30 mouse cellular contexts compared by ENCODE assay signal in the genomic region with DNA sequence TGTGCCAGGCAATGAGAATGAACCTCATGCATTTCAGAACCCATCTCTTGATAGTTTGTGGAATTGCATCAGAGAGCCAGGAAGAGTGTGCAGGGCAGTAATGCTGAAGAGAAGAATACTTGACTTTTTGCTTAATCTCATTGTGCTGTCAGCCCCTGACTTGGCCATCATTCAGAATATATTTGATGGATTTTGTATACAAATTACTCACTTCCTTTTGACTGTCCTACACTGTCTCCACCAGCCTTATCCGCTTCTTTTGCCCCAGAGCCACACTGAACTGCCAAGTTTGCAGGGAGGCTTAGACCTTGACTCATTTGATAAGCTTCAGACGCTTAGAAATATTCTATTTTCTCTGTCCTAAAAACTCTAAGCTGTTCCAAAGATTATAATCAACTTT.
A peak's percentile ranks its signal among the peaks of the same experiment; 100 is the strongest.
DNase-seq lines count a peak whose midpoint lies in the region; ATAC-seq lines count a peak whose summit lies in the region.
"Had no signal": no experiment of that assay in that cellular context is flagged by ENCODE, and none has a peak within 500 bp of the region (broad histone marks: within the 10 kb centered on the region; RNA-seq: fewer than 3 reads in every experiment).

No protein-coding gene starts in this region.

- H3K4me3 ChIP-seq in heart, embryonic 10.5 days, result no peak overlapping the region
- H3K4me3 ChIP-seq: embryonic facial prominence, embryonic 10.5 days; embryonic facial prominence, embryonic 15.5 days; forebrain, embryonic 12.5 days; hindbrain, embryonic 13.5 days; limb, embryonic 10.5 days; limb, embryonic 15.5 days; liver, embryonic 15.5 days; lung, embryonic 15.5 days; megakaryocyte, embryonic 14.5 days; midbrain, embryonic 13.5 days had no signal

- H3K4me1 ChIP-seq in heart, embryonic 10.5 days, result no peaks in the 10 kb centered on the region
- H3K4me1 ChIP-seq: embryonic facial prominence, embryonic 10.5 days; embryonic facial prominence, embryonic 15.5 days; forebrain, embryonic 12.5 days; hindbrain, embryonic 13.5 days; limb, embryonic 10.5 days; limb, embryonic 15.5 days; liver, embryonic 15.5 days; lung, embryonic 15.5 days; midbrain, embryonic 13.5 days had no signal

- peak; percentile 33 for DNase-seq in heart, adult 11 months
- DNase-seq in heart, embryonic 10.5 days (ENCODE audit: low spot score), result no peak
- peak; percentile 18 for DNase-seq in ovary, adult 18-20 months (ENCODE audit: low spot score)
- DNase-seq in ovary, postnatal 36 days (ENCODE audit: low spot score), result no peak
- DNase-seq in adrenal gland, postnatal 14 days, result peak; percentile 12
- DNase-seq in urinary bladder, postnatal 36 days (ENCODE audit: low spot score in 2 of 2), result no peak
- DNase-seq: cerebellum, adult 18-20 months; cerebellum, postnatal 10 days; forebrain, postnatal 0 days; gastrocnemius, postnatal 10 days; heart, postnatal 4 days; kidney, adult 9 months; kidney, postnatal 14 days; lung, postnatal 36 days; right cerebral cortex, adult 18-20 months; spleen, adult 18-20 months; thymus, postnatal 25 days had no signal

- no peaks in the 10 kb centered on the region for H3K27me3 ChIP-seq in heart, embryonic 10.5 days (ENCODE audit: insufficient read depth, poor library complexity, severe bottlenecking)
- H3K27me3 ChIP-seq: CH12.LX; embryonic facial prominence, embryonic 15.5 days; forebrain, embryonic 12.5 days; hindbrain, embryonic 13.5 days; limb, embryonic 15.5 days; liver, embryonic 15.5 days; lung, embryonic 15.5 days; megakaryocyte, embryonic 14.5 days; midbrain, embryonic 13.5 days had no signal

- H3K9me3 ChIP-seq in heart, embryonic 10.5 days, result no peaks in the 10 kb centered on the region
- H3K9me3 ChIP-seq: embryonic facial prominence, embryonic 10.5 days; embryonic facial prominence, embryonic 15.5 days; forebrain, embryonic 12.5 days; hindbrain, embryonic 13.5 days; limb, embryonic 10.5 days; limb, embryonic 15.5 days; liver, embryonic 15.5 days; lung, embryonic 15.5 days; megakaryocyte, embryonic 14.5 days; midbrain, embryonic 13.5 days had no signal

- no peak overlapping the region for H3K27ac ChIP-seq in heart, embryonic 10.5 days
- H3K27ac ChIP-seq: embryonic facial prominence, embryonic 10.5 days; embryonic facial prominence, embryonic 15.5 days; forebrain, embryonic 12.5 days; hindbrain, embryonic 13.5 days; limb, embryonic 10.5 days; limb, embryonic 15.5 days; liver, embryonic 15.5 days; lung, embryonic 15.5 days; midbrain, embryonic 13.5 days had no signal

- no peak for ATAC-seq in monocyte, adult 5-6 weeks (replicated peaks; ENCODE audit: insufficient number of reproducible peaks, low FRiP score, low TSS enrichment, poor library complexity, severe bottlenecking)
- ATAC-seq: forebrain, postnatal 0 days; intestine, embryonic 16.5 days; midbrain, embryonic 13.5 days had no signal

- H3K36me3 ChIP-seq in heart, embryonic 10.5 days, result no peaks in the 10 kb centered on the region
- H3K36me3 ChIP-seq: embryonic facial prominence, embryonic 10.5 days; embryonic facial prominence, embryonic 15.5 days; forebrain, embryonic 12.5 days; hindbrain, embryonic 13.5 days; limb, embryonic 10.5 days; limb, embryonic 15.5 days; liver, embryonic 15.5 days; lung, embryonic 15.5 days; midbrain, embryonic 13.5 days had no signal

- 64% methylated on average over 2 of the region's 2 CpGs for WGBS in heart, embryonic 10.5 days

Comparison
In these comparisons a context has a peak if more than half of its experiments do, and no peak if none do; other contexts are left out.
1. DNase-seq: peak in heart, adult 11 months (single experiment), ovary, adult 18-20 months (single experiment) and adrenal gland, postnatal 14 days (single experiment); none in heart, embryonic 10.5 days (single experiment), ovary, postnatal 36 days (single experiment) and urinary bladder, postnatal 36 days (0 of 2).